Mouse (Mus musculus): Measurements from ENCODE around the gene Traf3.

DNA sequence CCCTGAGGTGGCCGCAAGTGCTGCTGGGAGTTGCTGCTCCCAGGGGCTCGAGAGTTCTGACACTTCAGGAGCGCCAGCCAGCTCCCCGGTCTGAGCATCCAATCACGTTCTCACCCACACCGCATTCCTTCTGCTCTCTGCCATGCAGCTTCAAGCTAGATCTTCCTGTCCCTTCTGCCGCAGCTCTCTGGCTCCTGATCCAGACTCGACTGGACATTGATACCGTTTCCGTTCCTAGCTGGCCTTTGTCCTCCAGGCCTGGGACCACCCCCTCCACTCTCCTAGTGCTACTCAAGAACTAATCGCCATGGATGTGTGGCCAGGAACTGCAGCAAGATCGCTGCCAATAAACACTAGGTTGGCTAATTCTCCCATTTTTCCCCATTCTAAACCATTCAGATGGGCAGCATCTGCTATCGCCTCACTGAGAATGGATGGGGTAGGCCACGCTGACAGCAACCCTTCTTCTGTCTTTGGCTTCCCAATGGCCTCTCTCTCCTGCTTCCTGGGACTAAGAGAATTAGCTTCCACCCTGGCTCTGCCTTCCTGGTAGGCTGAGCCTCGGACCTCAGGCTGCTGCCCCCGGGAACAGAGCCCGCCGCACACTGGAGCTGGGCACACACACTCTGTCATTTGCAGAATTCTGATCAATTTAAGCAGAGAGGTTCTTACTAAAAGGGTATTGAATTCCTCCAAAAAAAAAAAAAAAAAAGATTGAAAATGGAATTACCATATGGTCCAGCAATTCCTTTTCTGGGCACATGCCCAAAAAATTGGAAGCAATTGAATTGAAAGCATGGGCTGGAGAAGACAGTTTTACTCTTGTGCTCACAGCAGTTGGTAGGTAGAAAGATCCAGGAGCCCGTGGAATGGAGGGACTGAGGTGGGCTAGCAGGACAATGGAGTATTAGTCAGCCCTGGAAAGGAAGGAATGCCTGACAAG, 31.1 kb upstream of the Traf3 start:
- TF ChIP-seq CTCF (conservative IDR thresholded peaks at IDR 0.05; ENCODE audit: insufficient read depth, insufficient read length, low read depth, low read length) = no peak
- no peak for TF ChIP-seq POLR2A (IDR thresholded peaks at IDR 0.05; ENCODE audit: low read depth, low read length)
